Mouse (Mus musculus) lung, postnatal 4 days (tissue): ENCODE data around the gene Tmem201.

Experiments used
- DNase-seq, 2 experiments: peaks; one replicate each; pipeline ENCODE4 v3.0.0; 2021

Gene Tmem201

GRCm38 (mm10) chr4:149675378-149676261, 62.2 kb downstream of the Tmem201 start:
- peak; percentile 86 to 87 for DNase-seq

GRCm38 (mm10) chr4:149674814-149675377, 62.9 kb downstream of the Tmem201 start:
- no peak for DNase-seq

GRCm38 (mm10) chr4:149672747-149673146, 65.1 kb downstream of the Tmem201 start:
- DNase-seq: no peak

- no peak for DNase-seq
Observed at GRCm38 (mm10) chr4:149671175-149671574, 66.7 kb downstream of the Tmem201 start.

- DNase-seq: no peak
Observed at GRCm38 (mm10) chr4:149665692-149666090, 72.2 kb downstream of the Tmem201 start.
